Mouse (Mus musculus): ENCODE measurements at regions not wholly inside any gene's neighbourhood (a gene's known extent, or its start where the extent isn't known, plus 50 kb on each side); places are given as distances from the start of the nearest gene placed in this dataset.

GRCm38 (mm10) chr2:64616931-64617330 lies 407.9 kb downstream of the Grb14 start:
- TF ChIP-seq CTCF (IDR thresholded peaks at IDR 0.05; ENCODE audit: extremely low read depth, insufficient read depth, low read length) (no peak), POLR2A (IDR thresholded peaks at IDR 0.05; ENCODE audit: extremely low read depth, insufficient read depth, low read length) (no peak)

Measured in cortical plate, adult 2 months (tissue).